Mouse (Mus musculus) retina, postnatal 1 day (tissue): Measurements from ENCODE around the gene Haus8.
"Not testable (repeated sequence)": the region's sequence is repeated elsewhere in the genome, so short reads cannot be mapped to it uniquely, and the experiment has no call there.

ENCODE experiments used
- DNase-seq: peaks from one replicate; pipeline ENCODE4 v3.0.0-alpha.2; 2012

The Haus8 gene

DNA sequence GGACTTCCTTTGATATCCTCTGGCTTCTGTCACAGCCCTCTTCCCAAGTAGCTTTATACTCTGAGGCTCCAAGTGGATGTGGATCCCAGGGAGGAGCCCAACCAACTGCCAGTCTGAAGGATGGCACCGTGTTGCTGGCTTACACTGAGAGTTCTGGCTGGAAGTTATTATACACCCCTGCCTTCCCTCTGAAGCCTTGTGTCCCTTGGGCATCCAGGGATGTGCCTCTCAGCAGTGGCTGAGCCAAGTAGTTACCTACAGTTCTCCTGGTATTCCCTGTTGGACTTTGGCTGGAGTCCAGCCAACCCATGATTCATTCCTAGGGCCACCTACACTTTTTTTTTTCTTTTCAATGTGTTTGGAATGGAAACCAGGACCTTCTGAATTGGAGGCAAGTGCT lies 9.0 kb upstream of the Haus8 start:
- not testable (repeated sequence) for DNase-seq

DNA sequence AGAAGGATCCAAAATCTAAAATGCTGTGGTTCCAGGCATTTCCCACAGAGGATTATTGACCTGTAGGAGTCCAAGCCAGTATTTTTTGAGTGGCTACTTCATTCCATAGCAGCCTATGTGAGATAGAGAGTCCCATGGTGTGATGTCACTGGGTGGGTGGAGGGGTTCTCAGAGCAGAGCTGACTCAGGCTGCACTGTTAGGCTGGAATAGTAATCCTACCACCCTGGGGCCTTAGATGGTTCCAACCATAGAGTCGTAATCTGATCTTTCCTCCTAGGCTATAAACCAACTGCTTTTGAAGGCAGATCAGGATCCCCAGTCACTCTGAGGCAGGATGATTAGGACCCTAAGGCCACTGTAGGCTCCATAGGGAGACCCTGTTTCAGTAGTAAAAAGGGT lies 6.7 kb upstream of the Haus8 start:
- not testable (repeated sequence) for DNase-seq

DNA sequence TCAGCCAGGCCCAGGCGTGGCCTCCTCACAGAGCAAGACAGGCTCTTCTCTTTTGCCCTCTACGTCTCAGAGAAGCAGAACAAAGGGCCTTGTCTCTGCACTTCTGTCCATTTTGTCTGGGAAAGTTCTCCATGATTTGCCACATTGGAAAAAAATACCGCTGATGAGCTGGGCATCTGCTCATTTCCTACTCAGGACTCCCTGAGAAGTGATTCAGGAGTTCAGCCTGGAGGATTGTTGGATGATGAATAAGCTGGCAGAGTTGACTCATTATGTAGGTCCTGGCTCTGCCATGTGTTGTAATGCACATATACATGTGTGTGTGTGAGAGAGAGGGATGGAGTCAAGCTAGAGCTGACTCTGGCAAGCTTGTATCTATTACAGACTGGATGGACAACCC lies 3.4 kb upstream of the Haus8 start:
- DNase-seq = no peak

GRCm38 (mm10) chr8:71274478-71274877 lies 1.7 kb upstream of the Haus8 start:
- DNase-seq = no peak

GRCm38 (mm10) chr8:71273151-71273510 lies 397 bp upstream of the Haus8 start:
- DNase-seq = peak; percentile 48

DNA sequence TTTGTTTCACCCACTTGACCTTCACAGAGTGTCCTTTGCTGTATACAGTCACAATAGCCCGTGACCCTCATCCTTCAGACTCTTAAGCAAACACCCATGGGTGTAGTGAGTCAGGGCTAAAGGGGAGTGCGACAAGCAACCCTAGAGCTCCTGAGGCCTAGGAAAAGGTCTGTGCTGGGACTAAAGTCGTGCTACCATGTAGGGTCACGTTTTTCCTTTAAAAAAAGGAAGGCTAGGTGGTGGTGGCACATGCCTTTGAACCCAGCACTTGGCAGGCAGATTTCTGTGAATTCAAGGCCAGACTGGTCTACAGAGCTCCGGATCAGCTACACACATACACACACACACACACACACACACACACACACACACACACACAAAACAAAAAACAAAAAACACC lies 1.1 kb downstream of the Haus8 start:
- peak; percentile 2 for DNase-seq

DNA sequence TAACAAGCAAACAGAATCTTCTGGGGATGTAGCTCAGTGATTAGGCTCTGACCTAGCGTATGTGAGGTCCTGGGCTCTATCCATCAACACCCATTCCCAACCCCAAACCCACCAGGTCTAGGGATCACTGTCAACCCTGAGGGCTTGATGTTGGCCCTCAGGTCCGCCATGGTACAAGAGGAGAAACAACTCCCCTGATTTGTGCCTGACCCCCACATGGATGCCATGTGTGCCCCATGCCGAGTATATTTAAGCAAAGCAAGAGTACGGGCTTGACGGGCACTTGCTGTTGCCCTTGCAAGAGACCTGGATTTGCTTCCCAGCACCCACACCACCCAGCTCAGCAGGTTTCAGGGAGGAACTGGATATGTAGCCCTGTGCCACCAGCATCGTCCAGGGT lies 4.4 kb downstream of the Haus8 start:
- not testable (repeated sequence) for DNase-seq

GRCm38 (mm10) chr8:71267690-71268089 lies 5.0 kb downstream of the Haus8 start:
- no peak for DNase-seq

GRCm38 (mm10) chr8:71261234-71261633 lies 11.5 kb downstream of the Haus8 start:
- no peak for DNase-seq

- no peak for DNase-seq
Measured at GRCm38 (mm10) chr8:71256545-71257232, 16.0 kb downstream of the Haus8 start.

GRCm38 (mm10) chr8:71248203-71248602 lies 24.5 kb downstream of the Haus8 start:
- DNase-seq = no peak

- DNase-seq = no peak
Measured at GRCm38 (mm10) chr8:71242757-71243156, 30.0 kb downstream of the Haus8 start.

GRCm38 (mm10) chr8:71224560-71224959 lies 48.2 kb downstream of the Haus8 start:
- DNase-seq = peak; percentile 28

GRCm38 (mm10) chr8:71214266-71214665 lies 58.5 kb downstream of the Haus8 start:
- DNase-seq = not testable (repeated sequence)

- peak; percentile 18 for DNase-seq
Measured at GRCm38 (mm10) chr8:71205541-71205967, 67.2 kb downstream of the Haus8 start.
